Mouse (Mus musculus) NIH3T3 (cell line): ENCODE measurements at regions not wholly inside any gene's neighbourhood (a gene's known extent, or its start where the extent isn't known, plus 50 kb on each side); places are given as distances from the start of the nearest gene placed in this dataset.

Experiments used
- DNase-seq: peaks from one replicate; pipeline ENCODE4 v3.0.0-alpha.2; 2012; ENCODE audit warnings: low read depth

- no peak for DNase-seq
These were observed 547.9 kb upstream of the Lrrc6 start for GRCm38 (mm10) chr15:67048621-67049020.

GRCm38 (mm10) chr15:67048148-67048547, 547.4 kb upstream of the Lrrc6 start:
- DNase-seq, result no peak

- no peak for DNase-seq
These were observed 545.5 kb upstream of the Lrrc6 start for GRCm38 (mm10) chr15:67045920-67046804.

- DNase-seq, result no peak
These were observed 544.6 kb upstream of the Lrrc6 start for GRCm38 (mm10) chr15:67045329-67045728.

- no peak for DNase-seq
These were observed 544.1 kb upstream of the Lrrc6 start for GRCm38 (mm10) chr15:67044806-67045205.

GRCm38 (mm10) chr15:67042131-67042530, 541.4 kb upstream of the Lrrc6 start:
- DNase-seq, result peak; percentile 22

GRCm38 (mm10) chr15:67040229-67040628, 539.5 kb upstream of the Lrrc6 start:
- DNase-seq, result peak; percentile 8

DNA sequence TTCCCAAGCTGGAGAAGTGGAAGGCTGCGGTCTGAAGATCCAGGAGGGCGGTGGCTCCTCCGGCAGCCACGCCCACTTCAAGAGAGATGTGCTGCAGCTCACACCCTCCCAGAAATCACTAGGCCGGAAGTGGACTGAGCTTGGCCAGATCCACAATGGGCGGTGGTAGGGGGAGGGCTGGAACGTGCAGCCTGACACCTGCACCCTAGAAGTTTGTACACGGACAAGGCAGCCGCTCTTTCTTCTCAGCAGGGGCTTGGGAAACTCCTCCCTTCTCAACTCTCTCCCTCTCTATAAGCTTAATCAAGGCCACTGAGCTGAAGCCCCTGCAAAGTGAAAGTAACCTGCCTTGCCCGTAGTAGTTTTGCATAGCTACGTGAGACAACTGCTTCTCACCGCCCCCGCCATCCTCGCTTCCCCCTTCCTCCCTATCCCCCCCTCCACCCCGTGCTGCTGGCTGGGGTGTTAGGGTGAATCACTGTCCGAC, 538.8 kb upstream of the Lrrc6 start:
- DNase-seq, result peak; percentile 85

GRCm38 (mm10) chr15:67037647-67038046, 536.9 kb upstream of the Lrrc6 start:
- no peak for DNase-seq

DNA sequence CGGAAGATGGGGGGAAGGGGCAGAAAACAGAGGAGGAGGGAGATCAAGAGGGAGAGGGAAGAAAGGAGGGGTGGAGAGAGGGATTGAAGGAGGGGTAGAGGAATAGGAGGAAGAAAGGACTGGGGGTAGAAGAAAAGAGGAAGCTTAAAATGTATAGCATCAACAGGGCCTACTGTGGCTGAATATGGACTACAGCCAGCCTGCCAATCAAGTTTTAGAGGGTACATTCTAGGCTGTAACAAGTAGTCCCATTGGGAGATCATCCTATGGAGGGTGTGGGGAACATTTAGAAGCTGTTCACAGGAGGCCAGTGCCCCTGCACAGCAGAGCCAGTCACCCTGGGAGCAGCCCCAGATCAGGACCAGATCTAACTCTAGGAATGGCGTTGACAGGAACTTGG, 535.6 kb upstream of the Lrrc6 start:
- DNase-seq, result no peak

DNA sequence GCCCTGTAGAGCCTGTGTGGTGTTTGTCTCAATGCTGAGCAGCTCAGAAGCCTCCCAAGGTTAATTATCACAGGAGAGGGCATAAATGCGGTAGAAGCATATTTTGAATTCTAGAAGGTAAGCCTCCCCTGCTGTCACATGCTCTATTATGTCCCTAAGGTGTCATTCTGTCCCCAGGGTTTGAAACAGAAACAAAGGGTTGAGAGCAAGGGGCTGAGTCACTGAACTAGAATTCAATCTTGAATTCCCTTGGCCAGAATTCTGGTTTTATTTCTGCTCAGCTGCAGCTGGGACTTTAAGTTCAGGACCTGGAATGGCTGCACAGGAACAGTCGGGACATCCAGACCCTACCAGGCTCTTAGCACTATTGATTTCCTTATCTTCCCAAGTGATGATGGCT, 533.2 kb upstream of the Lrrc6 start:
- DNase-seq, result no peak

- DNase-seq, result no peak
These were observed 531.3 kb upstream of the Lrrc6 start for GRCm38 (mm10) chr15:67031866-67032526.

DNA sequence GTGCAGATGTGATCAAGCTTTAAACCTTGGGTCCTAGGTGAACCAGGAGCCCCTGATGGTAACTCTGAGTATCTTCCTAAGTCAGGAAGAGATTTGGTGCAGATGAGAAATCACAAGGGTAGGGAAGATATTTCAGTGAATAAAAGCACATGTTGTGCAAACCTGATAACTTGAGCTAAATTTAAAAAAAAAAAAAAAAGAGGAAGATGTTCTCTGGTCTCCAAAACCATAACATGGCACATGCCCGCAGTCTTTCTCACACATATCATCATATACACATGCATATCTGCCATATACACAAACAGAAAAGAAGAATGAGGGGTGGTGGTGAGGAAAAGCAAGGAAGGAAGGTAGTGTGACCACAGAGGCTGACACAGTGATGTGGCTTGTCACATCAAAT, 530.3 kb upstream of the Lrrc6 start:
- DNase-seq, result no peak

GRCm38 (mm10) chr15:67028161-67028560, 527.5 kb upstream of the Lrrc6 start:
- DNase-seq, result no peak

DNA sequence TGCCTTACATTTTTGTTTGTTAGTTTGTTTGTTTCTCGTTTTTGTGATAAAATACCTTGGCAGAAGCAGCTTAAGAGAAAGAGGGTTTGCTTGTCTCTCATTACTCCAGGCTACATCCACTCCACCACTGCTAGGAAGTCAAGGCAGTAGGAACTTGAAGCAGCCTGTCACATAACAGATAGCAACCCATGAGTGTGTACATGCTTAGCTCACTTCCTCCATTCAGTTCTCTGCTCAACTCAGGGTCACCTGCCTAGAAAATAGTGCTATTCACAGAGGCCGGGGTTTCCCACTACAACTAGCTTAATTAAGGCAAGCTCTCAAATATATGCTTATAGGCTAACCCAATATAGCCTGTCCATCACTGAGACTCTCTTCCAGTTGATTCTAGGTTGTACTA, 527.0 kb upstream of the Lrrc6 start:
- DNase-seq, result no peak

- no peak for DNase-seq
These were observed 525.0 kb upstream of the Lrrc6 start for GRCm38 (mm10) chr15:67025746-67026145.

DNA sequence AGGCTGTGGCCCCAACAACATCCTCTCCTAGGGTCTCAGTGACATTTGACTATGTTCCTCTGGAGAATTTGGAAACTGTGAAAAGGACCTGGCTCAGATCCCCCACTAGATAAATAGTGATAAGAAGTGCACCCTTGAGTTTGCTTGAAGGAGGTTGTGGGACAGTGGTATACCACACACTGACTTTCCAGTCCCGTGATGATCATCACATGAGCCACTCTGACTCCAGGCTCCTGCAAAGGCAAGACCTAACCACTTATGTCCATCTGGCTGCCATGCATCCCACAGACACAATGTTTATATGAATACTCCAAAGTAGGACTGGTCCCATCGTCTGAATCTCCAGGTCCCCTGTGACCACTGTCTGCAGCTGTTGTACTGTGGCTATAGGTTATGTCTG, 523.7 kb upstream of the Lrrc6 start:
- no peak for DNase-seq

- DNase-seq, result peak; percentile 14
These were observed 522.4 kb upstream of the Lrrc6 start for GRCm38 (mm10) chr15:67023081-67023480.

GRCm38 (mm10) chr15:67021391-67021790, 520.7 kb upstream of the Lrrc6 start:
- no peak for DNase-seq

DNA sequence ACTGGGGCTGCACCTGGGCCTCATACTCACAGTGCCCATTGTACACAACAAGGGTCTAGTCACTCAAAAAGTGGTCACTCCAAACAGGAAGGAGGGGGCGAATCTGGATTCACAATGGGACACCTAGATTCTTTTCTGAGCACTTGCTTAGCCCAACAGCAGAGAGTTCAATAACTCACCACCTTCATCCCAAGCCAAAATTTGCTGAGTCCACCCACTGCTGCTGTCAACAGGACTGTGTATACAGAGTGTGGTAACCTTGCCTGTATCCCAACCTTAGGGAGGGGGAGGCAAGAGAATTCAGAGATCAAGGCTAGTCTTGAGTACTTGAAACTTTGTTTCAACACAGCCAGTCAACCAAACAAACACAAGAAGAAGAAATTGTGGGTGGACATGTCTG, 519.2 kb upstream of the Lrrc6 start:
- DNase-seq, result no peak

GRCm38 (mm10) chr15:67019194-67019661, 518.5 kb upstream of the Lrrc6 start:
- DNase-seq, result peak; percentile 44
